Comparison of ENCODE assay signal across 23 mouse cellular contexts in the genomic region with DNA sequence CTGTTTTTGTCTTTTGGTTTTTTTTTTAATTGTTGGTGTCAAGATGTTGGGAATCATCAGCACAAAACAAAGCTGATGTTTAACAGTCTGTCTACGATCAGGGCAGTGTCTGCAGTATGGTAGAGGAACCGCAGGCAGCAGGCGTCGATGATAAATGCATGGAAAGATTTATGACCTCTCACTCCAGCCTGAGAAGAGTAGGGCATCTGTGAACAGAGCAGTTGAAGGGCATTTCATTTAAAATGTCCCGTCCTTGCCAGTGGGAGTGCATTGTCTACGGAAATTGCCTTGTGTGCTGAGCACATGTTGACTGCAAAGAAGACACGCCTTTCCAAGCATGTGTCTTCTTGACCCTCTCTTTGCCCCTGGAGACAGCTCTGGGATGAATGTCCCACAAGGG.
A peak's percentile ranks its signal among the peaks of the same experiment; 100 is the strongest.
DNase-seq lines count a peak whose midpoint lies in the region; ATAC-seq lines count a peak whose summit lies in the region.
"Had no signal": no experiment of that assay in that cellular context is flagged by ENCODE, and none has a peak within 500 bp of the region (broad histone marks: within the 10 kb centered on the region; RNA-seq: fewer than 3 reads in every experiment).

No protein-coding gene starts in this region.

- H3K4me2 ChIP-seq in neural tube, embryonic 12.5 days (replicated peaks): no peak overlapping the region
- no peak overlapping the region for H3K4me2 ChIP-seq in neural tube, embryonic 15.5 days
- H3K4me2 ChIP-seq: embryonic facial prominence, embryonic 13.5 days; forebrain, embryonic 12.5 days; forebrain, embryonic 15.5 days; heart, embryonic 13.5 days; hindbrain, embryonic 12.5 days; hindbrain, embryonic 15.5 days had no signal

- H3K4me1 ChIP-seq in neural tube, embryonic 12.5 days: peaks cover 12% of the 10 kb centered on the region
- 0 out of 2 replicates have a peak, but pooled peaks cover 3% of the 10 kb centered on the region for H3K4me1 ChIP-seq in neural tube, embryonic 15.5 days
- H3K4me1 ChIP-seq: forebrain, embryonic 12.5 days; forebrain, embryonic 15.5 days; heart, embryonic 10.5 days; heart, embryonic 13.5 days; hindbrain, embryonic 15.5 days had no signal

- no peaks in the 10 kb centered on the region for H3K36me3 ChIP-seq in neural tube, embryonic 12.5 days
- H3K36me3 ChIP-seq in neural tube, embryonic 15.5 days: no peaks in the 10 kb centered on the region
- H3K36me3 ChIP-seq: embryonic facial prominence, embryonic 10.5 days; embryonic facial prominence, embryonic 13.5 days; forebrain, embryonic 12.5 days; forebrain, embryonic 15.5 days; G1E; heart, embryonic 10.5 days; heart, embryonic 13.5 days; hindbrain, embryonic 12.5 days; hindbrain, embryonic 15.5 days had no signal

- H3K4me3 ChIP-seq in neural tube, embryonic 12.5 days: no peak overlapping the region
- no peak overlapping the region for H3K4me3 ChIP-seq in neural tube, embryonic 15.5 days (replicated peaks)
- H3K4me3 ChIP-seq: embryonic facial prominence, embryonic 10.5 days; embryonic facial prominence, embryonic 13.5 days; erythroblast, embryonic 14.5 days; forebrain, embryonic 12.5 days; forebrain, embryonic 15.5 days; heart, adult 2 months; heart, embryonic 10.5 days; heart, embryonic 13.5 days; hindbrain, embryonic 12.5 days; hindbrain, embryonic 15.5 days had no signal

- DNase-seq in embryo, embryonic 10 days (ENCODE audit: low spot score): peak; percentile 43
- no peak for DNase-seq in embryo, embryonic 9.5 days (ENCODE audit: extremely low spot score)
- no peak for DNase-seq in lung, postnatal 25 days (ENCODE audit: low spot score)
- DNase-seq: B cell, adult 2 months; cerebellum, adult 18-20 months; cerebellum, adult 9-10 months; gastrocnemius, postnatal 10 days; gastrocnemius, postnatal 36 days; heart, adult 2 months had no signal

- no peaks in the 10 kb centered on the region for H3K9me3 ChIP-seq in neural tube, embryonic 12.5 days
- no peaks in the 10 kb centered on the region for H3K9me3 ChIP-seq in neural tube, embryonic 15.5 days (replicated peaks)
- H3K9me3 ChIP-seq: embryonic facial prominence, embryonic 10.5 days; embryonic facial prominence, embryonic 13.5 days; forebrain, embryonic 12.5 days; forebrain, embryonic 15.5 days; heart, embryonic 10.5 days; heart, embryonic 13.5 days; hindbrain, embryonic 12.5 days; hindbrain, embryonic 15.5 days had no signal

- 7% methylated on average over 7 of the region's 7 CpGs for whole genome bisulfite sequencing in neural tube, embryonic 12.5 days
- 17% methylated on average over 7 of the region's 7 CpGs for WGBS in neural tube, embryonic 15.5 days

- H3K27ac ChIP-seq in neural tube, embryonic 12.5 days: no peak overlapping the region
- no peak overlapping the region for H3K27ac ChIP-seq in neural tube, embryonic 15.5 days (replicated peaks)
- H3K27ac ChIP-seq: embryonic facial prominence, embryonic 10.5 days; embryonic facial prominence, embryonic 13.5 days; forebrain, embryonic 12.5 days; forebrain, embryonic 15.5 days; heart, adult 2 months; heart, embryonic 10.5 days; heart, embryonic 13.5 days; hindbrain, embryonic 12.5 days; hindbrain, embryonic 15.5 days had no signal

- ATAC-seq in neural tube, embryonic 12.5 days (ENCODE audit: low FRiP score, low read depth): 0 out of 2 replicates have a peak, but pooled peaks have one; percentile 7
- no peak for ATAC-seq in neural tube, embryonic 15.5 days (ENCODE audit: low FRiP score)
- ATAC-seq in common myeloid progenitor, adult 5-6 weeks (replicated peaks; ENCODE audit: low read depth, poor library complexity, severe bottlenecking): peak; percentile 40; the same call in 1 of the 2 replicates
- ATAC-seq: forebrain, embryonic 15.5 days; intestine, postnatal 0 days had no signal

- no peak overlapping the region for H3K9ac ChIP-seq in neural tube, embryonic 12.5 days
- H3K9ac ChIP-seq in neural tube, embryonic 15.5 days (replicated peaks): no peak overlapping the region
- H3K9ac ChIP-seq: embryonic facial prominence, embryonic 13.5 days; forebrain, embryonic 12.5 days; forebrain, embryonic 15.5 days; heart, embryonic 13.5 days; hindbrain, embryonic 12.5 days; hindbrain, embryonic 15.5 days had no signal

- H3K27me3 ChIP-seq in neural tube, embryonic 12.5 days (replicated peaks): no peaks in the 10 kb centered on the region
- H3K27me3 ChIP-seq in neural tube, embryonic 15.5 days (replicated peaks): 0 out of 2 replicates have a peak, but pooled peaks cover 3% of the 10 kb centered on the region
- H3K27me3 ChIP-seq: forebrain, embryonic 12.5 days; forebrain, embryonic 15.5 days; hindbrain, embryonic 15.5 days had no signal
